Comparison of ENCODE assay signal across 29 mouse cellular contexts in genomic region chr5:96166761-96167160, GRCm38 (mm10). TPM values are rescaled to one million over a fixed set of nuclear protein-coding genes. Genes with fewer than 3 reads are reported as not detected.
A peak's percentile ranks its signal among the peaks of the same experiment; 100 is the strongest.
DNase-seq lines count a peak whose midpoint lies in the region; TF ChIP-seq lines count a peak whose summit lies in the region.
"Had no signal": no experiment of that assay in that cellular context is flagged by ENCODE, and none has a peak within 500 bp of the region (broad histone marks: within the 10 kb centered on the region; RNA-seq: fewer than 3 reads in every experiment).

No protein-coding gene starts in this region.

- in situ Hi-C loops in CH12.LX (cut with MboI; ENCODE audit: low pct_ligation_motif_present, low pct_unique_long_range_greater_than_20kb, low sequenced_read_pairs) = no loop called here

- H3K27ac ChIP-seq in CH12.LX (ENCODE audit: insufficient read depth, low read depth) = no peak overlapping the region
- H3K27ac ChIP-seq: forebrain, embryonic 12.5 days; heart, embryonic 10.5 days; heart, embryonic 15.5 days; intestine, embryonic 15.5 days; liver, embryonic 12.5 days; macrophage; midbrain, embryonic 10.5 days; neural tube, embryonic 13.5 days; stomach, embryonic 15.5 days had no signal

- no peak for TF ChIP-seq POLR2A in CH12.LX (IDR thresholded peaks at IDR 0.05; ENCODE audit: low read depth, low read length)

- H3K4me1 ChIP-seq in CH12.LX (ENCODE audit: control insufficient read depth in 1 of 2, insufficient read depth in 2 of 2) = peaks cover 8 to 37% of the 10 kb centered on the region in 2 experiments
- H3K4me1 ChIP-seq: forebrain, embryonic 12.5 days; neural tube, embryonic 13.5 days had no signal

- no peak overlapping the region for H3K4me3 ChIP-seq in CH12.LX (replicated peaks in 1 of 3; ENCODE audit: low read depth in 2 of 3, low read length in 2 of 3, poor library complexity in 1 of 3)
- H3K4me3 ChIP-seq: erythroblast, embryonic 14.5 days; forebrain, embryonic 12.5 days; heart, embryonic 10.5 days; heart, embryonic 15.5 days; intestine, embryonic 15.5 days; liver, embryonic 12.5 days; midbrain, embryonic 10.5 days; myocyte; neural tube, embryonic 13.5 days; stomach, embryonic 15.5 days had no signal

- H3K9ac ChIP-seq in CH12.LX (ENCODE audit: insufficient read depth, low read depth) = no peak overlapping the region
- H3K9ac ChIP-seq: forebrain, embryonic 12.5 days; forebrain, postnatal 0 days; heart, embryonic 15.5 days; intestine, embryonic 15.5 days; liver, embryonic 12.5 days; liver, postnatal 0 days; neural tube, embryonic 13.5 days; stomach, embryonic 15.5 days had no signal

- no peaks in the 10 kb centered on the region for H3K27me3 ChIP-seq in CH12.LX (replicated peaks)
- H3K27me3 ChIP-seq: forebrain, embryonic 12.5 days; heart, embryonic 15.5 days; intestine, embryonic 15.5 days; liver, embryonic 12.5 days; neural tube, embryonic 13.5 days; stomach, embryonic 15.5 days had no signal

- DNase-seq in lung, postnatal 10 days = peak; percentile 13
- no peak for DNase-seq in lung, postnatal 25 days (ENCODE audit: low spot score)
- DNase-seq in CH12.LX (ENCODE audit: extremely low read depth) (no peak), ZHBTc4 (ENCODE audit: low read depth, low spot score) (peak; percentile 20)
- DNase-seq in naive thymus-derived CD4-positive, alpha-beta T cell, adult 2 months (ENCODE audit: low read depth) = peak; percentile 36
- DNase-seq in adrenal gland, adult 8-10 months = no peak
- no peak for DNase-seq in cerebellum, adult 9-10 months
- no peak for DNase-seq in urinary bladder, adult 2 months (ENCODE audit: low spot score)
- DNase-seq: adrenal gland, adult 2 months; cerebellum, adult 9-11 months; forebrain, postnatal 0 days; kidney, adult 2 months; kidney, postnatal 36 days; left cerebral cortex, postnatal 4 days; liver, postnatal 0 days; retina, postnatal 1 day; right cerebral cortex, postnatal 14 days; thymus, postnatal 36 days had no signal

- no peak for TF ChIP-seq EP300 in CH12.LX (IDR thresholded peaks at IDR 0.05; ENCODE audit: low read length)

- dilution Hi-C loops in CH12.LX (cut with MboI; ENCODE audit: extremely low pct_ligation_motif_present, extremely low pct_unique_long_range_greater_than_20kb, low sequenced_read_pairs) = no loop called here

- TF ChIP-seq RAD21 in CH12.LX (IDR thresholded peaks at IDR 0.05; ENCODE audit: low read depth, low read length) = no peak

- H3K36me3 ChIP-seq in CH12.LX (replicated peaks in 1 of 2; ENCODE audit: control insufficient read depth in 1 of 2, insufficient read depth in 1 of 2, low read length in 1 of 2) = no peaks in the 10 kb centered on the region
- H3K36me3 ChIP-seq: forebrain, embryonic 12.5 days; heart, embryonic 10.5 days; heart, embryonic 15.5 days; intestine, embryonic 15.5 days; liver, embryonic 12.5 days; midbrain, embryonic 10.5 days; neural tube, embryonic 13.5 days; stomach, embryonic 15.5 days had no signal

- H3K9me3 ChIP-seq in CH12.LX (replicated peaks; ENCODE audit: low read length) = peaks cover 6% of the 10 kb centered on the region
- H3K9me3 ChIP-seq: forebrain, embryonic 12.5 days; heart, embryonic 10.5 days; heart, embryonic 15.5 days; intestine, embryonic 15.5 days; liver, embryonic 12.5 days; neural tube, embryonic 13.5 days; stomach, embryonic 15.5 days had no signal

- H3K79me2 ChIP-seq in CH12.LX (replicated peaks; ENCODE audit: control insufficient read depth, extremely low read depth, insufficient read depth, poor library complexity, severe bottlenecking) = peaks cover 2% of the 10 kb centered on the region

- no peak overlapping the region for H3K4me2 ChIP-seq in CH12.LX (ENCODE audit: insufficient read depth, low read depth, poor library complexity, severe bottlenecking)
- H3K4me2 ChIP-seq: forebrain, embryonic 12.5 days; heart, embryonic 15.5 days; intestine, embryonic 15.5 days; liver, embryonic 12.5 days; neural tube, embryonic 13.5 days; stomach, embryonic 15.5 days had no signal

- TF ChIP-seq CTCF in CH12.LX (conservative IDR thresholded peaks at IDR 0.05 in 1 of 2, IDR thresholded peaks at IDR 0.05 in 1 of 2; ENCODE audit: low read depth in 2 of 2, low read length in 2 of 2) = no peak

TF ChIP-seq in CH12.LX, 34 proteins besides CTCF, POLR2A, EP300 and RAD21:
- no peak for TF ChIP-seq ETS1 (conservative IDR thresholded peaks at IDR 0.05; ENCODE audit: low read depth, low read length)
- TF ChIP-seq KAT2A (IDR thresholded peaks at IDR 0.05; ENCODE audit: insufficient replicate concordance, low read length) = no peak
- no peak for TF ChIP-seq SIN3A (IDR thresholded peaks at IDR 0.05; ENCODE audit: low read length)
- TF ChIP-seq ZNF384 (IDR thresholded peaks at IDR 0.05; ENCODE audit: low read depth, low read length) = no peak
- peak; percentile 52; the same call in 1 of the 2 replicates for TF ChIP-seq ELF1 (IDR thresholded peaks at IDR 0.05; ENCODE audit: low read depth, low read length)
- no peak for TF ChIP-seq ZKSCAN1 (IDR thresholded peaks at IDR 0.05; ENCODE audit: borderline replicate concordance, low read depth, low read length)
TF ChIP-seq in CH12.LX: peak in this region for 1.

RNA-seq across cellular contexts. Expression of gene Cnot6l, which starts 2.8 kb away (rescaled TPM):
- 19.6 and 23.0 TPM in 2 replicates for total RNA-seq in CH12.LX (2012; rRNA removed)
- 23.5 and 28.0 TPM in 2 replicates for total RNA-seq in CH12.LX (2014; rRNA removed)
- 33.4 and 40.0 TPM in 2 replicates for polyA plus RNA-seq in CH12.LX (2012; ENCODE audit: insufficient read length, low read depth)
- total RNA-seq in adrenal gland, adult 8-10 months (2022) = 10 to 100 TPM; 65.1 to 82.6 (median 74.7) TPM
- 11.3 and 13.7 TPM in 2 replicates for polyA plus RNA-seq in urinary bladder, adult 2 months (2012; rRNA removed)

RNA-seq across cellular contexts. Expression of gene Mrpl1, which starts 42.5 kb away (rescaled TPM):
- total RNA-seq in CH12.LX (2012; rRNA removed) = 31.3 and 36.8 TPM in 2 replicates
- 77.6 and 82.2 TPM in 2 replicates for total RNA-seq in CH12.LX (2014; rRNA removed)
- 44.2 and 53.7 TPM in 2 replicates for polyA plus RNA-seq in CH12.LX (2012; ENCODE audit: insufficient read length, low read depth)
- total RNA-seq in adrenal gland, adult 8-10 months (2022) = 10 to 100 TPM; 16.3 to 22.2 (median 22.1) TPM
- polyA plus RNA-seq in urinary bladder, adult 2 months (2012; rRNA removed) = 10.4 and 11.5 TPM in 2 replicates

Comparison
In these comparisons a context has a peak if more than half of its experiments do, and no peak if none do; other contexts are left out.
1. DNase-seq: peak in lung, postnatal 10 days (single experiment), ZHBTc4 (single experiment) and naive thymus-derived CD4-positive, alpha-beta T cell, adult 2 months (single experiment); none in lung, postnatal 25 days (single experiment), CH12.LX (single experiment), adrenal gland, adult 8-10 months (single experiment), cerebellum, adult 9-10 months (single experiment) and urinary bladder, adult 2 months (single experiment).